Mouse (Mus musculus) ES-Bruce4 (cell line): Measurements from ENCODE around the gene Mettl7a2.

Experiments
- CTCF ChIP-seq: IDR thresholded peaks from one replicate; pipeline ENCODE4 v1.8.1; 2011; ENCODE audit warnings: low read depth, low read length
- EP300 ChIP-seq: IDR thresholded peaks from 2 replicates; pipeline ENCODE4 v1.6.1; 2011; ENCODE audit warnings: low read depth, low read length; ENCODE audit not compliant: insufficient read depth
- POLR2A ChIP-seq: IDR thresholded peaks from one replicate; pipeline ENCODE4 v1.8.1; 2011; ENCODE audit warnings: low read length; ENCODE audit not compliant: insufficient read depth

GRCm38 (mm10) chr15:100367119-100367518, 14.1 kb downstream of the Mettl7a2 start:
- TF ChIP-seq CTCF (no peak), POLR2A (no peak), EP300 (no peak)
